Mouse (Mus musculus): ENCODE measurements at regions not wholly inside any gene's neighbourhood (a gene's known extent, or its start where the extent isn't known, plus 50 kb on each side); places are given as distances from the start of the nearest gene placed in this dataset.

- Histone ChIP-seq H3K4me1 (ENCODE audit: control insufficient read depth) (no peaks in the 10 kb centered on the region), H3K4me3 (replicated peaks) (no peak overlapping the region), H3K27me3 (ENCODE audit: control insufficient read depth) (no peaks in the 10 kb centered on the region), H3K36me3 (ENCODE audit: control insufficient read depth) (no peaks in the 10 kb centered on the region), H3K9me3 (ENCODE audit: control insufficient read depth, low read length) (no peaks in the 10 kb centered on the region)
- no peak for TF ChIP-seq TAL1 (IDR thresholded peaks at IDR 0.05; ENCODE audit: low read length)
- no peak for TF ChIP-seq GATA1 (IDR thresholded peaks at IDR 0.05; ENCODE audit: low read length)
These were observed 169.8 kb upstream of the Rasgrp1 start for GRCm38 (mm10) chr2:117512551-117512950.

- H3K4me3 ChIP-seq (replicated peaks) = no peak overlapping the region
- H3K9me3 ChIP-seq (ENCODE audit: control insufficient read depth, low read length) = no peaks in the 10 kb centered on the region
- no peaks in the 10 kb centered on the region for H3K36me3 ChIP-seq (ENCODE audit: control insufficient read depth)
- TF ChIP-seq TAL1 (IDR thresholded peaks at IDR 0.05; ENCODE audit: low read length) (no peak), GATA1 (IDR thresholded peaks at IDR 0.05; ENCODE audit: low read length) (no peak)
- H3K27me3 ChIP-seq (ENCODE audit: control insufficient read depth) = no peaks in the 10 kb centered on the region
- H3K4me1 ChIP-seq (ENCODE audit: control insufficient read depth) = no peaks in the 10 kb centered on the region
These were observed 181.6 kb upstream of the Rasgrp1 start for GRCm38 (mm10) chr2:117524437-117524836.

DNA sequence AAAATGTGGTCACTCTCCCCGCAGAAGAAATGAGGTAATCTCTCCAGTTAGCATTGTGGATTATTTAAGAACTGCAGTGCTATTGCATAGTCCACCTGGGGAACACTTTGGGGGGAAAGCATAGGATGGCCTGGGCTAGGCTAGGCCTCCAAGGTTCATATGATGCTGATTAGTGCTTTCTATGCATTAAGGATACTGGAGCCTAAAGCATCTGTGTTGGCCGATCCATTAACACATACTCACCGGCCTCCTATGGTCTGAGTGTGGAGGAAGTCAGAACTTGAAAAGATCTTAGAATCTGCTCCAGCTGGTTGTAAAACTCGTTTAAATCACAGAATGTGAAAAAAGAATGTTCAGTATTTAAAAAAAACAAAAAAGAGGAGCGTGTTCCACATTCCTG, 196.1 kb upstream of the Rasgrp1 start:
- no peaks in the 10 kb centered on the region for H3K27me3 ChIP-seq (ENCODE audit: control insufficient read depth)
- H3K4me3 ChIP-seq (replicated peaks) = no peak overlapping the region
- no peak for TF ChIP-seq GATA1 (IDR thresholded peaks at IDR 0.05; ENCODE audit: low read length)
- TF ChIP-seq TAL1 (IDR thresholded peaks at IDR 0.05; ENCODE audit: low read length) = no peak
- no peaks in the 10 kb centered on the region for H3K36me3 ChIP-seq (ENCODE audit: control insufficient read depth)
- no peaks in the 10 kb centered on the region for H3K9me3 ChIP-seq (ENCODE audit: control insufficient read depth, low read length)
- H3K4me1 ChIP-seq (ENCODE audit: control insufficient read depth) = no peaks in the 10 kb centered on the region

- no peak overlapping the region for H3K4me3 ChIP-seq (replicated peaks)
- no peaks in the 10 kb centered on the region for H3K27me3 ChIP-seq (ENCODE audit: control insufficient read depth)
- TF ChIP-seq GATA1 (IDR thresholded peaks at IDR 0.05; ENCODE audit: low read length) (no peak), TAL1 (IDR thresholded peaks at IDR 0.05; ENCODE audit: low read length) (no peak)
- H3K36me3 ChIP-seq (ENCODE audit: control insufficient read depth) = no peaks in the 10 kb centered on the region
- H3K4me1 ChIP-seq (ENCODE audit: control insufficient read depth) = no peaks in the 10 kb centered on the region
- no peaks in the 10 kb centered on the region for H3K9me3 ChIP-seq (ENCODE audit: control insufficient read depth, low read length)
These were observed 196.5 kb upstream of the Rasgrp1 start for GRCm38 (mm10) chr2:117539285-117539684.

DNA sequence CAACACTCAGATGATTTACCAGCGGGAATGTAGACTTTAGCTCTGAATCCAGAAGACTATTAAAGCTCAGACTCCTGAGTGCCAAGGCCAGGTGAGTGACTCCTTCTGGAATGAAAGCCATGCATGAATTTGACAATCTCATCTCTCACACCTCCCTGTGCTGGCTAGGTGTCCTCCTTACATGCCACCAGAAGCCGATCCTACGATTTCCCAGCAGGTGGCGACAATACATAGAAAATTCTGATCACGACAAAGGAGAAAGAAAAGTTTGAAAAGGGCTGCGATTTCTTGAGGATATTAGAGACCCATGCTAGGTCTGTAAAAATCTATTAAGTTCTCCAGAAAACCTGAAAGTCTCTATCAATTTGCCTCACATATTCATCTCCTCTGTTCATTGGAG, 198.7 kb upstream of the Rasgrp1 start:
- Histone ChIP-seq H3K27me3 (ENCODE audit: control insufficient read depth) (no peaks in the 10 kb centered on the region), H3K9me3 (ENCODE audit: control insufficient read depth, low read length) (no peaks in the 10 kb centered on the region), H3K4me3 (replicated peaks) (no peak overlapping the region), H3K4me1 (ENCODE audit: control insufficient read depth) (no peaks in the 10 kb centered on the region), H3K36me3 (ENCODE audit: control insufficient read depth) (no peaks in the 10 kb centered on the region)
- TF ChIP-seq TAL1 (IDR thresholded peaks at IDR 0.05; ENCODE audit: low read length) (no peak), GATA1 (IDR thresholded peaks at IDR 0.05; ENCODE audit: low read length) (no peak)

- TF ChIP-seq GATA1 (IDR thresholded peaks at IDR 0.05; ENCODE audit: low read length) (no peak), TAL1 (IDR thresholded peaks at IDR 0.05; ENCODE audit: low read length) (no peak)
- Histone ChIP-seq H3K9me3 (ENCODE audit: control insufficient read depth, low read length) (no peaks in the 10 kb centered on the region), H3K4me1 (ENCODE audit: control insufficient read depth) (no peaks in the 10 kb centered on the region), H3K27me3 (ENCODE audit: control insufficient read depth) (no peaks in the 10 kb centered on the region), H3K4me3 (replicated peaks) (no peak overlapping the region), H3K36me3 (ENCODE audit: control insufficient read depth) (no peaks in the 10 kb centered on the region)
These were observed 199.5 kb upstream of the Rasgrp1 start for GRCm38 (mm10) chr2:117542298-117542697.

- Histone ChIP-seq H3K36me3 (ENCODE audit: control insufficient read depth) (no peaks in the 10 kb centered on the region), H3K9me3 (ENCODE audit: control insufficient read depth, low read length) (no peaks in the 10 kb centered on the region), H3K4me3 (replicated peaks) (no peak overlapping the region), H3K27me3 (ENCODE audit: control insufficient read depth) (no peaks in the 10 kb centered on the region), H3K4me1 (ENCODE audit: control insufficient read depth) (no peaks in the 10 kb centered on the region)
- no peak for TF ChIP-seq TAL1 (IDR thresholded peaks at IDR 0.05; ENCODE audit: low read length)
- no peak for TF ChIP-seq GATA1 (IDR thresholded peaks at IDR 0.05; ENCODE audit: low read length)
These were observed 200.5 kb upstream of the Rasgrp1 start for GRCm38 (mm10) chr2:117543301-117543782.

- H3K36me3 ChIP-seq (ENCODE audit: control insufficient read depth) = no peaks in the 10 kb centered on the region
- H3K4me1 ChIP-seq (ENCODE audit: control insufficient read depth) = no peaks in the 10 kb centered on the region
These were observed 205.5 kb upstream of the Rasgrp1 start for GRCm38 (mm10) chr2:117548273-117548672.

GRCm38 (mm10) chr2:117556301-117556700, 213.5 kb upstream of the Rasgrp1 start:
- Histone ChIP-seq H3K4me1 (ENCODE audit: control insufficient read depth) (no peaks in the 10 kb centered on the region), H3K4me3 (replicated peaks) (no peak overlapping the region), H3K27me3 (ENCODE audit: control insufficient read depth) (no peaks in the 10 kb centered on the region), H3K36me3 (ENCODE audit: control insufficient read depth) (no peaks in the 10 kb centered on the region), H3K9me3 (ENCODE audit: control insufficient read depth, low read length) (no peaks in the 10 kb centered on the region)
- TF ChIP-seq GATA1 (IDR thresholded peaks at IDR 0.05; ENCODE audit: low read length) (no peak), TAL1 (IDR thresholded peaks at IDR 0.05; ENCODE audit: low read length) (no peak)

More at GRCm38 (mm10) chr2:117548273-117548672, 205.5 kb upstream of the Rasgrp1 start:
- Histone ChIP-seq H3K27me3 (ENCODE audit: control insufficient read depth) (no peaks in the 10 kb centered on the region), H3K9me3 (ENCODE audit: control insufficient read depth, low read length) (no peaks in the 10 kb centered on the region), H3K4me3 (replicated peaks) (no peak overlapping the region)
- TF ChIP-seq GATA1 (IDR thresholded peaks at IDR 0.05; ENCODE audit: low read length) (no peak), TAL1 (IDR thresholded peaks at IDR 0.05; ENCODE audit: low read length) (no peak)

DNA sequence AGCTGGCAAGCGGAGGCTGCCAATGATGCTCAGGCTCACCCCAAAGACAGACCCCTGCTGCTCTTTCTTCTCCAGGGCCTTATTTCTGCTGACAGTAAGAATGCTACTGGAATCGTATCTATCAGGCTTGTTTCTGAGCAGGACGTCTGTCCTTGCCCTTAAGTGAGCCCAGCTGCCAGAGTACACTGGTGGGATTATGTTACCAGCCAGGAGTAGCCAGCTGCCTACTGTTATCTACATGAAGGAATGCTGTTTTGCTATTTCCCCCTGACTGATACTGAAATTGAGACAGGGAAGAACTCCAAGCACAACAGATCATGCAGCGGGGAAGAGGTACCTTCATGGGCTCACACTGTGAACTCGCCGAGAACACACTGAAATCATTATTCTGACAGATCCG, 228.2 kb upstream of the Rasgrp1 start:
- H3K9me3 ChIP-seq (ENCODE audit: control insufficient read depth, low read length) = no peaks in the 10 kb centered on the region
- no peak overlapping the region for H3K4me3 ChIP-seq (replicated peaks)
- H3K4me1 ChIP-seq (ENCODE audit: control insufficient read depth) = no peaks in the 10 kb centered on the region
- no peaks in the 10 kb centered on the region for H3K27me3 ChIP-seq (ENCODE audit: control insufficient read depth)
- H3K36me3 ChIP-seq (ENCODE audit: control insufficient read depth) = no peaks in the 10 kb centered on the region
- TF ChIP-seq TAL1 (IDR thresholded peaks at IDR 0.05; ENCODE audit: low read length) = no peak
- no peak for TF ChIP-seq GATA1 (IDR thresholded peaks at IDR 0.05; ENCODE audit: low read length)

All from erythroblast, embryonic 14.5 days (primary cell).